Mouse (Mus musculus) heart, embryonic 10.5 days (tissue): ENCODE results near the gene Ctnnbl1. TPM values are rescaled to one million over a fixed set of nuclear protein-coding genes. Genes with fewer than 3 reads are reported as not detected.
A peak's percentile ranks its signal among the peaks of the same experiment; 100 is the strongest.

ENCODE experiments used
- DNase-seq: peaks from one replicate; pipeline ENCODE4 v3.0.0-alpha.2; 2017; ENCODE audit warnings: low spot score
- H3K27ac ChIP-seq: fragments of 300-500 bp; sonication (generic); 2 replicates; pipeline ENCODE4 v1.5.1; 2016; ENCODE audit warnings: mild to moderate bottlenecking
- H3K27me3 ChIP-seq: fragments of 300-500 bp; sonication (generic); 2 replicates; pipeline ENCODE4 v1.6.1; 2016; ENCODE audit warnings: mild to moderate bottlenecking; ENCODE audit not compliant: poor library complexity, insufficient read depth, severe bottlenecking
- H3K36me3 ChIP-seq: fragments of 300-500 bp; sonication (generic); 2 replicates; pipeline ENCODE4 v1.6.1; 2016; ENCODE audit warnings: mild to moderate bottlenecking, moderate library complexity
- H3K4me1 ChIP-seq: fragments of 300-500 bp; sonication (generic); 2 replicates; pipeline ENCODE4 v1.6.1; 2016; ENCODE audit warnings: mild to moderate bottlenecking
- H3K4me3 ChIP-seq: fragments of 300-500 bp; sonication (generic); 2 replicates; pipeline ENCODE4 v1.5.1; 2016; ENCODE audit warnings: mild to moderate bottlenecking, moderate library complexity
- H3K9me3 ChIP-seq: fragments of 300-500 bp; sonication (generic); 2 replicates; pipeline ENCODE4 v1.6.1; 2016; ENCODE audit warnings: mild to moderate bottlenecking, moderate library complexity
- WGBS: fragments of 180-500 bp; shearing (Covaris S2); methylation state at CpG from one replicate; pipeline ENCODE4 v1.1.7; 2016; 5-methylcytosine and 5-hydroxymethylcytosine counted together
- polyA plus RNA-seq: library from polyadenylated mRNA; unstranded; fragments of >200 nt; fragmentation: Nextera tagmentation; extraction: Ambion mirVana; gene quantifications from 2 replicates; pipeline ENCODE4 v1.2.1, GENCODE M21; 2016

Ctnnbl1 gene
- polyA plus RNA-seq = 42.5 and 59.1 TPM in 2 replicates

DNA sequence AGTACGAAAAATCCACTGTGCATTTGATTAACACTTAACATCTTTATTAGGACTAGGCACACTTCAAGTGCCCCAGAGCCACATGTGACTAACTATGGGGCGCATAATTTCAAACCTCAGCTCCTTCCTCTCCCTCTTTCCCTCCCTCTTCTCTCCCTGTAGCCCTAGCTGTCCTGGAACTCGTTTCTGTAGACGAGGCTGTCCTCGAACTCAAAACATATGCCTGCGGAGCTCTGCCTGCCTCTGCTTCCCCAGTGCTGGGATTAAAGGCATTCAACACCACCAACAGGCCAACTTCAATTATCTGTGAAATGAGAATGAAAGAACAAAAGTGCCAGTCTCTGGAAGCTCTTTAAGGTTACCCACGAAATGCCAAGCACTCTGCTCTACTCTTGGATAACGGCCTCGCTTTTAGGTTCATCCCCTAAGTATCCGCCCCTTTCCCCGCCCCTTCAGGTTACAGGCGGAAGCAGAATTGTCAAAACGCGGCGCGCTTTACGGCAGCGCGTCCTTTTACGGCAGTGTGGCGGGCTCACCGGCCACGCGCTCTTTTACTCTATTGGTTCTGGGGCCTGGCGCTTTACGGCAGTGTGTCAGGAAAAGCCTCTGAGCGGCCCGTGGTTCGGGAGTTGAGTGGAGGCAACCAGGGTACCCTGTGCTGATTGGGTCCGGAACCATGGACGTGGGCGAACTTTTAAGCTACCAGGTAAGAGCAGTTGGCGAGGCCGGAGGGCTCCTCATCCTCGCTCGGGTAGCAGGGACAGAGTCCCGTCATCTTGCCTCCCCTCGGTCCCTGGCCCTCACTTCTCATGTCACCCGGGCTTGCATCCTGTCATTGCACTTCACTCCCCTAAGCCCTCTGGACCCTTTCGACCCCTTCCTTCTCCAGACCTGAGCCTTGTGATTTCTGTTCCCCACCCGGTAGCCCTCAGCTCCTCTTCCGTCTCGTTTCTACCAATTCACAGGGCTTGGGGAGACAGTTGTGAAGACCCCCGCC is at the start of gene Ctnnbl1:
Gene Ctnnbl1 (plus strand): TSS at position 548 of the 997 bp plus-strand sequence.
- peak; percentile 98 for DNase-seq
- no peaks in the 10 kb centered on the region for H3K36me3 ChIP-seq
- H3K27ac ChIP-seq = peak within 1 kb of the TSS; percentile 79
- no peaks in the 10 kb centered on the region for H3K9me3 ChIP-seq
- peaks cover 14% of the 10 kb centered on the region for H3K4me1 ChIP-seq
- H3K4me3 ChIP-seq = peak within 1 kb of the TSS; percentile 89
- 11% methylated on average over 44 of the region's 44 CpGs for WGBS
- H3K27me3 ChIP-seq = peaks cover 6% of the 10 kb centered on the region; the same call in 1 of the 2 replicates

- Histone ChIP-seq H3K27ac (no peak overlapping the region), H3K36me3 (no peaks in the 10 kb centered on the region), H3K4me1 (peaks cover 8% of the 10 kb centered on the region), H3K27me3 (peaks cover 44% of the 10 kb centered on the region), H3K9me3 (no peaks in the 10 kb centered on the region), H3K4me3 (no peak overlapping the region)
- no peak for DNase-seq
- 47% methylated on average over 3 of the region's 3 CpGs for WGBS
Observed at GRCm38 (mm10) chr2:157687506-157687905, 49.7 kb upstream of the Ctnnbl1 start.

DNA sequence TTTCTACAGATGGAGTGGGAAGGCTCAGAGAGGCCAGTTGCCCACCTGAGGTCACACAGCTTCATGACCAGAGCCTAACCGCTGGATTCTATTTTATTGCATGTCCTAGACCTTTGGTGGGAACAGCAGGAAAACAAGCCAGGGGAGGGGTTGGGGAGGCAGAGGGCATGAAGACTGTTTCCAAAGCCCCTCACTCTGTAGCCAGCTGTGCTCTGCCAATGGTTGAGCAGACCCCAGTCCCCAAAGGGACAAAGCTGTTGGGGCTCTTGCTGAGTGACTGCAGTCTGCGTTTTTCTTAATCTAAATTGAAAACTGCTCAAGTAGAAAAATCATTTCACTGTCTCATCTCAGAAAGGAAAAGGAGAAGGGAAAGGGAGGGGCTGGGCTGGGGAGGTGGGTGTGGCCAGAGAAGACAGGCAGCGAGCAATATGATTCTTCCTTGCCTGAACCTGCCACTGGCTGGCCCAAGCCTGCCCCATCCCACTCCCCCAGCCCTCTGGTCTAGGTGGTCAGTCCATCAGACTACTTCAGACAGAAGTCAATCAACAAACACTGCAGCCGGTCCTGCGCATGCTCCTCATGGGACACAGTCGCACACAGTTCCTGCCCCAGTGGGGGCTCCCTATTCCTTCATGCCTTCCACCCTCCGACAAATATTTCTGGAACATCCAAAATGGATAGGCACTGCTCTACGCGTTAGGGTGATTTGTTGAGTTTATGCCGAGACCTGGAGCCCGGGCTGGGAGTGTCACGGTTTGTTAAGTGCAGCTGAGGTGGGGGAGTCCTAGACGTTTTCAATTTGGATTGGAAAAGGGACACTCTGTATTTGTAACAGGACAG is 45.7 kb upstream of the Ctnnbl1 start:
- H3K4me1 ChIP-seq = peaks cover 18% of the 10 kb centered on the region
- no peak overlapping the region for H3K27ac ChIP-seq
- no peak for DNase-seq
- H3K27me3 ChIP-seq = peaks cover 73% of the 10 kb centered on the region
- H3K9me3 ChIP-seq = no peaks in the 10 kb centered on the region
- 60% methylated on average over 13 of the region's 13 CpGs for WGBS
- no peak overlapping the region for H3K4me3 ChIP-seq
- no peaks in the 10 kb centered on the region for H3K36me3 ChIP-seq

GRCm38 (mm10) chr2:157692365-157692932 is 44.8 kb upstream of the Ctnnbl1 start:
- H3K4me3 ChIP-seq = 0 out of 2 replicates have a peak overlapping the region, but pooled peaks have one; percentile 5
- H3K9me3 ChIP-seq = no peaks in the 10 kb centered on the region
- peaks cover 19% of the 10 kb centered on the region for H3K4me1 ChIP-seq
- 19% methylated on average over 17 of the region's 17 CpGs for WGBS
- H3K27me3 ChIP-seq = peaks cover 74% of the 10 kb centered on the region
- no peaks in the 10 kb centered on the region for H3K36me3 ChIP-seq
- DNase-seq = no peak
- H3K27ac ChIP-seq = peak overlapping the region; percentile 16; the same call in 1 of the 2 replicates

GRCm38 (mm10) chr2:157693576-157693975 is 43.6 kb upstream of the Ctnnbl1 start:
- Histone ChIP-seq H3K4me3 (no peak overlapping the region), H3K27me3 (peaks cover 65% of the 10 kb centered on the region), H3K36me3 (no peaks in the 10 kb centered on the region), H3K27ac (no peak overlapping the region), H3K9me3 (no peaks in the 10 kb centered on the region), H3K4me1 (peaks cover 19% of the 10 kb centered on the region)
- 78% methylated on average over 3 of the region's 3 CpGs for WGBS
- DNase-seq = no peak

GRCm38 (mm10) chr2:157696297-157696731 is 40.9 kb upstream of the Ctnnbl1 start:
- H3K4me1 ChIP-seq = peaks cover 19% of the 10 kb centered on the region
- peaks cover 53% of the 10 kb centered on the region for H3K27me3 ChIP-seq
- H3K27ac ChIP-seq = peak overlapping the region; percentile 11; the same call in 1 of the 2 replicates
- DNase-seq = no peak
- no peak overlapping the region for H3K4me3 ChIP-seq
- no peaks in the 10 kb centered on the region for H3K36me3 ChIP-seq
- H3K9me3 ChIP-seq = no peaks in the 10 kb centered on the region
- WGBS = 28% methylated on average over 7 of the region's 7 CpGs

DNA sequence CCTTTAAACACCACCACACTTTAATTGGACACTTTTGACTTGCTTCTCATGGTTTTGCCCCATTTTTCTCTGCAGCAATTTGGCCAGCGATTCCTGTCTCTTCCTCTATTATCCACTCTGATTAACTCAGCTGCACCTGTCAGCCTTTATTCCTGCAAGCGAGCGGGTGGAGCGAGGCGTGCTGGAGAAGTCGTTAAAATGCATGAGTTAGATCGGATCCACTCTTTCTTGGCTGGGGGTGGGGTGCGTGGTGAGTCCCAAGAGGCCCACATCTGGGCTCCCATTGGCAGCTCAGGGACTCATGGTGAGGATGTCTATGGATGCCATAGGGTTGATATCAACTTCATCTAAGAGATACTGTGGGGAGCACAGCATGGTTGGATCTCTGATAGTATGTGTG is 34.0 kb upstream of the Ctnnbl1 start:
- Histone ChIP-seq H3K4me1 (no peaks in the 10 kb centered on the region), H3K27ac (no peak overlapping the region), H3K4me3 (no peak overlapping the region), H3K9me3 (no peaks in the 10 kb centered on the region), H3K27me3 (peaks cover 63% of the 10 kb centered on the region), H3K36me3 (no peaks in the 10 kb centered on the region)
- DNase-seq = no peak
- 55% methylated on average over 8 of the region's 8 CpGs for WGBS

GRCm38 (mm10) chr2:157704991-157705776 is 32.0 kb upstream of the Ctnnbl1 start:
- no peak for DNase-seq
- no peaks in the 10 kb centered on the region for H3K9me3 ChIP-seq
- H3K27me3 ChIP-seq = peaks cover 65% of the 10 kb centered on the region
- whole genome bisulfite sequencing = 24% methylated on average over 28 of the region's 28 CpGs
- H3K4me1 ChIP-seq = no peaks in the 10 kb centered on the region
- H3K27ac ChIP-seq = no peak overlapping the region
- no peak overlapping the region for H3K4me3 ChIP-seq
- H3K36me3 ChIP-seq = no peaks in the 10 kb centered on the region

DNA sequence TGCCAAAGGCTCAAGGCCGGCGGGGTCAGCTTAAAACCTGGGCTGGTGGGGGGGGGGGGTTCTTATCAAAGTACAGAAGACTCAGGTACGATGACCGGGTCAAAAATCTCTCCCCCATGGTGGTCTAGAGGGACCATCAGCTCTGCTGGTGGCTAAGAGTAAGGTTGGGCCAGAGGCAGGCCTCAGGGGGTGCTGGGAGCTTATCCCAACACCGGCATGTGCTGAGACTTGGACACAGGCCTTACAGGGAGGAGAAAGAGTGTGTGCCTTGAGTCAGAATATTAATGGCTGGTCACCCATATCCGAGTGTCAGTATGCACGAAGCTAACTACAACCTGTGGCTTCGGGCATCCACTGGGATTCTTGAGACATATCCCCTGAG is 31.4 kb upstream of the Ctnnbl1 start:
- H3K9me3 ChIP-seq = no peaks in the 10 kb centered on the region
- no peaks in the 10 kb centered on the region for H3K4me1 ChIP-seq
- DNase-seq = no peak
- 46% methylated on average over 8 of the region's 8 CpGs for WGBS
- no peaks in the 10 kb centered on the region for H3K36me3 ChIP-seq
- peaks cover 61% of the 10 kb centered on the region for H3K27me3 ChIP-seq
- no peak overlapping the region for H3K4me3 ChIP-seq
- H3K27ac ChIP-seq = no peak overlapping the region

GRCm38 (mm10) chr2:157707191-157707923 is 29.8 kb upstream of the Ctnnbl1 start:
- no peak overlapping the region for H3K4me3 ChIP-seq
- WGBS = 44% methylated on average over 11 of the region's 11 CpGs

DNA sequence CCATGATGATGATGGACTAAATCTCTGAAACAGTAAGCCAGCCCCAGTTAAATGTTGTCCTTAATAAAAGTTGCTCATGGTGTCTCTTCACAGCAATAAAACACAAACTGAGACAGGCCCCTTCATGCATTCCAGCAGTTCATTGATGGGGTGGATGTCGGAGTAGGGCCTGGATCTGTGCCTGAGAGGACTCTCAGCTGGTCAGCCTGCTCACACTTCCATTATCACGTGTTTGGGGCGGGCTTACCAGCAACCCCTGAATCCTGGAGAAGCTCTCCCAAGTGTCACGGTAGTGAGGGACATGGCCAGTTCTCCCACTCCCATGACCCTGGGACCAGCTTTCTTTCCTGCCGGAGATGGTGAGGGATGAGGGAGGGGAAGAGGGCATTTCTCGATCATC is 24.5 kb upstream of the Ctnnbl1 start:
- no peaks in the 10 kb centered on the region for H3K36me3 ChIP-seq
- WGBS = 64% methylated on average over 6 of the region's 6 CpGs
- no peak for DNase-seq
- H3K4me1 ChIP-seq = peaks cover 9% of the 10 kb centered on the region
- H3K27me3 ChIP-seq = peaks cover 17% of the 10 kb centered on the region; the same call in 1 of the 2 replicates
- H3K9me3 ChIP-seq = no peaks in the 10 kb centered on the region
- H3K27ac ChIP-seq = no peak overlapping the region
- no peak overlapping the region for H3K4me3 ChIP-seq

More at GRCm38 (mm10) chr2:157707191-157707923, 29.8 kb upstream of the Ctnnbl1 start:
- H3K27me3 ChIP-seq = peaks cover 54% of the 10 kb centered on the region
- no peak for DNase-seq
- H3K4me1 ChIP-seq = no peaks in the 10 kb centered on the region
- no peaks in the 10 kb centered on the region for H3K9me3 ChIP-seq
- no peak overlapping the region for H3K27ac ChIP-seq
- no peaks in the 10 kb centered on the region for H3K36me3 ChIP-seq
